Mouse (Mus musculus): ENCODE results near the gene Znrf3.

Gene Znrf3

DNA sequence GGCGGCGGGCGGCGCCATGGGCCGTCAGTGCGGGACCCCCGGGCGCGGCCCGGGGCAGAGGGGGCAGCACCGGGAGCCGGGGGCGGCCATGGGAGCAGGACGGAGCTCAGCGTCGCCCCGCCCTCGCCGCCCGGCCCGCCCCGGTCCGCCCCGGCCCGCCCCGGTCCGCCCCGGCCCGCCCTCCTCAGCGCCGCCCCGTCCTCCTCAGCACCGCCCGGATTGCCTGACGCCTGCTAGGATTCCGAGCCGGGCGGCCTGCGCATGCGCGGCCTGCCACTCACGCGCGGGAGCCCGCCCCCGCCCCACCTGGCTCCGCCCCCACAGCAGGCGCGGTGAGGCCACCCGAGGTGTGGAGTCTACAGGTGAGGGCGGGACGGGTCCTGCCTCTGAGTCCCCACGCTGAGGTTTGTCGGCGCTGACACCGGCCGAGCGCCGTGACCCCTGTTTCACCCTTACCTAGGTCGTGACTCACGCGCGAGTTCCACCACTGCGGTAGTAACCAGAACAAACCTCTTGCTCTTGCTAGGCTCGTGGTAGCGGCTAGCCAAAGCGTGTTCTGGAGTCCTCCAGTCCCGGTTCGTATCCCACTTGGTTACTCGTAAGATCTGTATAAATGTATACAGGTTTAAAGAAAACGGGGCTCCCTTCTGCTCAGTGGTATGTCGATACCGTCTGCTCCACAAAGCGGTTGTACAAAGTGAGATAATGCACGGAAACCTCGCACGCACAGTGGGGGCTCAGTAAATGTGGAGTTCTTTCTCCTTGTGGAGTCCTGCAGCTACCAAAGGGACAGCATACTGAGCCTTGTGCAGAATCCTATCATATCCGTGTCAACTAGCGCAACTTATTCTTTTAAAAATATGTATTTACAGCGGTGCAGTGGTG lies 182.9 kb downstream of the Znrf3 start, which contains the start of gene Kremen1:
Gene Kremen1, minus strand, starts transcription at position 51 of the 885 bp plus-strand sequence.
- DNase-seq = peak; percentile 93

DNA sequence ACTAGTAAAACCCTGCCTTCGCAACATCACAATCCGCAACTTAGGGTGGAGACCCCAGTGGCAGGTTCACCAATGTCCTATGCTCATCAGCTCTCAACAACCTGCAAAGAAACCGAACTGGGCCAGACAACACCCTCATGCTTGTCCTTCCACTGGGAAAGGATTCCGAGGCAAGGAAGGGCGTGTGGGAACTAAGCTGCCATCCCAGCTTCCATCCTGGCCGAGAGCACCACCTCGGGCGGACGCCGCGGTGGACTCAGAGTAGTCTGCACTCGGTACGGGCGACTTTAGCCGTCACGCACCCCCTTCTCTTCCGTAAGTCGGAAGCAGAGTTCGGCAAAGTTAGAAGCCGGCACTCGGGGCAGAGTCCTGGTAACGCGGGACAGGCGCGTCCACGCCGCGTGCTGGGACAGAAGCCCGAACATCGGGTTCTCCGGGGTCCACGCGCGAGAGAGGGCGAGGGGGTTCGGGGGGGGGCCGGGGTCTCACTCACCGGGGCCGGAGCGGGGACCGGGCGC lies 183.6 kb downstream of the Znrf3 start:
- peak; percentile 33 for DNase-seq

DNA sequence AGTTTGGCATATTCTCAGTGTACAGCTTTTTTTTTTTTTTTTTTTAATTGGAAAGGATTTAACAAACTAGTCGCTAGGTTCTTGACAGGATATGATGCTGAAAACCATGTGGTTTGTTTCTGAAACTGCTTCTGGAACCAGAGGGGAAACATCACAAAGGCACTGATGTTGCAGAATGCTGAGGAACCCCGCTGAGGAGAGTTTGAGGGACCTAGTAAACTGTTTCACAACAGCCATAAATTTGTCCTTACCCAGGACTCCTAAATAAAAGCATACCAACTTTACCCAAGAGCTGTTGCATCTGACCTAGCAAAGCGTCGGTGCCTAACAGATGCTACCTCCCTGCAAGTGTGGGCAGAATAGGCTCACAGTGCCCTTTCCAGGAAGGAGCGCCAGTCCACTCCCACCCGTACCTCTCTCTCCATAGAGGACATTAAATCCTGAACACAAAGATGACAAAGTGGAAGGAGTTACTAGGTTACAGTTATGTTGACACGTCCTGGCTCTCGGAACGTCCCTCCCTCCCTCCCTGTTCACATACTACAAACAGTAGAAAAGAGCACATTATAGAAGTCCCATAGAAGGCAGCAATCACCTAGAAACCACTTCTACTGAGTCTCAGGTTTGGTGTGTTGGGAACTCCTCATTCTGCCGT lies 184.6 kb downstream of the Znrf3 start:
- no peak for DNase-seq

DNA sequence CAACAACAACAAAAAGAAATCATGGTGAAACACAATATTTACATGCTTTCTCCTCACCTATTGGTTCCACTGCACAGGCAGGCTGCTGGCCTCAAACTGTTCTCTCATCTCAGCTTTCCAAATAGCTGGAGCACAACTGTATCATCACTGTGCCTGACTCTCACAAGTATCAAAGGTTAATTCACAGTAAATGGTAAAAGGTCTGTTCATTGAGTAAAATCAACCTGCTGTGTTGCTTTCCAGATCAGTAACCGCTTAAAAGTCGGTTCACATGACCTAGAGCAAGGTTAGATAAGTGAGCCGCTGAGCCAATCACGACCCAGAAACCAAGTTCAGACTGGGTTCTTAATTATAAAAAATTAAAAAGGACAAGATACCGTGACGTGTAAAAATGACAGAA lies 186.6 kb downstream of the Znrf3 start:
- DNase-seq = no peak

DNA sequence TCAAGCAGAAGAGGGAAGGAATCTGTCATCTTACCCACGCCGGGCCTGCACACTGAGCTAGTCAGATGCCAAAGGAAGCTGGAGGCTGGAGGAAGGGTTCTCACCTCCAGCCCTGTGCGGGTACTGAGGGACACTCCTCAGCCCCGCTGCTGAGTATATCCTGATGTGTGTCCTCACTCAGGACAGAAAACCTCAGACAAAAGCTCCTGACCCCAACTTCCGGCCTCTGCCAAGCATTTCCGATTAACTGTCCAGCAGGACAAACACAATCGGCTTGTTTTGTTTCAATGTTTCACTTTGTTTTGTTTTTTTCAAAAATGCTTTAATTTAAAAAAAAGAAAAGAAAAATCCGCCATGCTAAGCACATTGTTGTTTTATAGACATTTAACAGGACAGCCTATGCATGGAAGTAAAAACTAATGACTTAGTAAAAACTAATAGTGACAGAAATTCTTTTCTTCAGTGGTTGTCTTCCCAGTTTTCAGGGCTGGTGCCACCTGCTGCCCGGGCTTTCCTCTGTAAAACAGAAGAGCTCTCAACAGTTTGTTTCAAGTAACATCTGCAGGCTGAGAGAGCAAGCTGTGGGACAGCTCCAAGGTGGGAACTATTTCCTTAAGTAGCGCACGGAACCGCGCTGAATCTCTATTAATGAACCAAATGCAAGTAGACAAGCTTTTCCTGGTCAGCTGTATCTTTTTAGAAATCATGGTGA lies 187.3 kb downstream of the Znrf3 start:
- DNase-seq = no peak

DNA sequence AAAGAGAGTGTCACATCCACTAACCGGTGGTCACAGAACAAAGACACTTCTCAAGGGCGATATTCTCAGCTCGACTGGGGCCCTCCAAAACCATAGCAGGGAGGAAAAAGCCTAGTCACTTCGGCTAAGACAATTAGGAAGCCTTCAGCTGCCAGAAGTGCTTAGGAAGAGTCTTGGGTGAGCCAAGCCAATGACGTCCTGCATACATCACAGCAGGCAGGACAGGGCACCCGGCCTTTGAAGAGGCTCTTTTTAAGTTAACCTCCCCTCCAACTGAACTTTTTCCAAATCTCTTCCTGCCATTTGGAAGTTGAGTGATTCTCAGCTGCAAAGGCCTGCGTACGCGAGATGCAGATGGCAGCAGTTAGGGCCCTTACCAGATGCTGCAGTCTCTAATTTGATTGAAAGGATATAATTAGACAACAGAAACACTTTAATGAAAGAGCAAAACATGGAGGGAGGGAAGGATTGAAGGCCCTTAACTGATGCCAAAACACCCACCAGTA lies 189.1 kb downstream of the Znrf3 start:
- DNase-seq = no peak

DNA sequence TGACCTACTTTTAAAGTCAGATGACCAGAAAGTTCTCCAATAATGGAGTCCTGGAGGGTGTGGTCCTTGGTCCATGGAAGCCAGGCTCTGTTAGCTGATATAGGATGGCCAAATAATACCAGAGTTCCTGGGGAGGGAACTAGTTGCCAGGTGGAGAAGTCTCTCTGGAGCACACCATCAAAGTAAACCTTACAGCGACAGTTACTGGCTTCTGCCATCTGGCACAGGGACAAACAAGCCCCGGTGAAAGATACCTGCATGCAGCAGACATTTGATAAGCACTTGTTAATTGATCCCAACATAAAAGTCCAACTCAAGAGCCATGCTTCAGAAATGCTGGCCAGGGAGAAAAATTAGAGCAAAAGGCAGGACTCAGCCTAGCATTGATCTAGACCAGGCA lies 190.6 kb downstream of the Znrf3 start:
- DNase-seq = no peak

DNA sequence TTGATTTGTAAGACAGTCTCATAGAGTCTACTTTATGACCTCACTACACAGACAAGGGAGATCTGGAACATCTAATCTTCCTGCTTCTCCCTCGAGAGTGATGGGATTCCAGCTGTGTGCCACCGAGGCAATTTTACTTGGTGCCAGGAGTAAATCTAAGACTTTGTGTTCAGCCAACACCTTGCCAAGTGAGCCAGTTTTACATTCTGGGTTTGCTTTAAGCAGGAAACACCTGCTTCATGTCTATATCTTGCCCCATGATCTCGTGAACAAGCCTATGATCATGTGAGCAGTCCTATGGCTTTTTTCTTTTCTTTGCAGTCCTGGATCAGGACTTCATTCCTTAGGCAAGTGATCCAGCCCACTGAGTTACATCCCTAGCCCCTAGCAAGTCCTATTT lies 191.1 kb downstream of the Znrf3 start:
- DNase-seq = no peak

DNA sequence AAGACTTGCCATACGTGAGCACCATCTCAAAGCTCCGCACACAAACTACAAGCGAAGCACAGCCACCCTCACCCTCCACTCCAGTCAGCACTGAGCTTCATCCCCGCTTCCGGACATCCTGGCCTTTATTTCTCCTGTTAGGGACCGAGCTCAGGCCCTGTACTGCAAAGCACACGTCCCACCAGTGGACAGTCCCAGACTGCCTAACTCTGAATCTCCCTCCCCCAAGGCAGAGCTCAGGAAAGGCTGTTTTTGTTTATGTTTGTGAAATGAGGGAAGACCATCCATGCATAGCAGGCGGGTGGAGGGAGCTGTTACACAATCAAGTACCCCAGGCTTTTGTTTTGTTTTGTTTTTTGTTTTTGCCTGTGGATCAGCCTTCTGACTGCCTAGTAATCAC lies 191.9 kb downstream of the Znrf3 start:
- DNase-seq = no peak

DNA sequence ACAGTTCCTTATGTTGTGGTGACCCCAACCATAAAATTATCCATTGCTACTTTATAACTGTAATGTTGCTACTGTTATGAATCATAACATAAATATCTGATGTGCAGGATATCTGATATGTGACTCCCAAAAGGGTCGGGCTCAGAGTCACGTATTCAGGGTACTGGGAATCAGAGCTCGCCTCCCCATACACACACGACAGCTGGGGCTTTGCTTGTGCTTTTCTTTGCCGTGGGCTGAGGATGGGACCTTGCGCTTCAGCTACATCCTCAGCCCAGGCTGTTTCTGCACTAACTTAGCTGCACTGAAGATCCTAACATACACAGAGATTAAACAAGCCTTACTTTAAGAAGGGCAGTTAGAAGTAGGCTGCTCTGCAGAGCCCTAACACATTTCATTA lies 193.5 kb downstream of the Znrf3 start:
- DNase-seq = no peak

DNA sequence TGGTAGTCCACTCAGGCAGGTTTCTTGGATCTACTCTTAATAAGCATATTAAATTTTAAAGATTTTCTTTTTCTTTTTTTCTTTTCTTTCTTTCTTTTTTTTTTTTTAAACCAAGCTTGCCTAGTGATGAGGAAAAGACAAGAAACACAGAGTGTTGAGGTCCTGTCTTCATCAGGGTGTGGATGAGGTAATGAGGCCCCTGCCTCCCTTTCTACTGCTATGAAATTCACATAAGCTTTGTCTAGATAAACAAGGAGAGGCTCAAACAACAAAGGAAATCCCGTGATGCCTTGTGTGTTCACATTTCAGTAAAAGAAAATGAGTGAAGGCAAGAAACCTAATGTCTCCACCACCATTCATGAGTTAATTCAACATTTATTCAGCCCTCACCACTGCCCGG lies 196.4 kb downstream of the Znrf3 start:
- no peak for DNase-seq

DNA sequence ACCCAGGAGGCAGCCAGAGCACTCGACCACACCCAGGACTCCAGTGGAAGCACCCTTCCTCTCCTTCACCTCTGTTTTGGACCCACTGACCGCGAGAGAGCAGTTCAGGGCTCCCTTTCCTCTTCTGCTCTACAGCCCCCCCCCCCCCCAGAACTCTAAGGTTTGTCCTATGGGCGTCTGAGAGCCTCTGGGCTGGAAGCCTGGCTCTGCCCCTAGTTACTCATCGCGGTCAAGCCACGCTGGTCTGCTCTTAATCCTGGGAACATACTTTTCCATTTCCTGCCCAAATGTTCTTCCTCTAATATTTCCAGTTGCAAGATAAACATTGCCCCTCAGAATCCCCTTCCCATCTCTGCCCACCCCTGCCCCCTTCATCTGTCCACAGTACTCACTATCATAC lies 199.2 kb downstream of the Znrf3 start:
- no peak for DNase-seq

DNA sequence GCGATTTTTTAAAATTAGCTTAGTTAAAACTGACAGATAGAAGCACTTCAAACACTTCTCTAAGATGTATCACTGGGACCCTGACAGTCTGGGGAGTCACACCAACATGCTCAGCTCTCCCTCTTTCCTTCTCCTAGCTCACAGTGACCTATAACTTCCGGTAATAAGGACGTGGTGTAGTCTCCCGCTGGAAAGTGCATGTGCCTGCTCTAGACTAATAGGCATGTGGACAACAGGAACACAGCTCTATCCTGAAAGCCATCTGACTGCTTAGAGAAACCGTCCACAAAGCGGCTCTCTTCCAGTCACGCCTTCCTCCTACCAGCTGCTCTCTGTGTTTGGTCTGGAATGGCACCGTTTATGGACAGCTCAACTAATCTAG lies 199.9 kb downstream of the Znrf3 start:
- DNase-seq = no peak

DNA sequence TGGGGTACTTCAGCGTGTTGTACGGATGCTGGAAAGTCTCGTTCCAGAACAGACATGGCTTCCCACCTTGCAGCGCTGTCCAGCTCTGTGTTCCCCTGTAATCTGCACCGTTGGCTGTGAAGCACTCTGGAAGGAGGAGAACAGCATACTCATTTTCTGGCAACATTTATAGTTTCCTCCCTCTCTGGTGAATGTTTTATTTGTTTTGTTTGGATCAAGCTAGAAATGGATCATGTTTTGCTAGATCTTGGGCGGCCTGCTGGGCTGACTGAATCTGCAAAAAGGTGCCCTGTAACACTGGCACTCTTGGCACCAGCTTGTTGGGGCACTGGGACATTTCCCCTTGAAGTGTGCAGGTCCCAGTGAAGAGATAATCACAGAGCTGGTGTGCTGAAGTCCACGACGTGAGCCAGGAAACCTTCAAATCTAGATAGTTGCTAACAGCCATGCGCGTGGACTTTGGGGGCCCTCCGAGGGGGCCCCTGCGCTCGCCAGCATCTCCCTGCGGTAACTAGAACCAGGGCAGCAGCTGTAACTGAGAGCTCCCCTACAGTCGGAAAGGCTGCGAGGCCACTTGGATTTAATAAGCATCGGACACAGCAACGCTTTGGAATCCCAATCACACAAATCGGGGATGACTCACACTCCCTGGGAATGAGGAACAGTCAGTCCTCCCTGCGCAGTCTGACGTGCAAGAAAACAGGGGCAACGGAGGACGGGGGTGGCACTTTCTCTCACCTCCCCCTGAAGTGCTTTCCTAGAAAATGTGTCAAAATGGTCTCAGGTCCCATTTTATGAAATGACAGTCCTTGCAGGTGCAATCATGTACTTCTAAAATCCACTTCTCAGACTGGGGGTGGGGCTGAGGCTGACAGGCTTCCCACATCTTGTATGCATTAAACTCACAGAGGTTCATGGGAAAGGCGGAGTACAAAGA lies 200.6 kb downstream of the Znrf3 start:
- DNase-seq = no peak

DNA sequence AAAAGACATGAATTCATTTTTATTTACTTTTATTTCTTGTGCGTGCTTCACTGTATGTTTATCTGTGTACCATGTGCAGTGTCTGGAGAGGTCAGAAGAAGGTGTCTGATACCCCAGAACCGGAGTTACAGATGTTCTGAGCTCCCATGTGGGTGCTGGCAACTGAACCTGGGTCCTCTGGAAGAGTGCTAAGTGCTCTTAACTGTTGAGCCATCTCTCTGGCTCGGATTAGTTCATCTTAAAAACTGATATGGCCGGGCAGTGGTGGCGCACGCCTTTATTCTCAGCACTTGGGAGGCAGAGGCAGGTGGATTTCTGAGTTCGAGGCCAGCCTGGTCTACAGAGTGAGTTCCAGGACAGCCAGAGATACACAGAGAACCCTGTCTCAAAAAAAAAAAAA lies 201.4 kb downstream of the Znrf3 start:
- DNase-seq = no peak

DNA sequence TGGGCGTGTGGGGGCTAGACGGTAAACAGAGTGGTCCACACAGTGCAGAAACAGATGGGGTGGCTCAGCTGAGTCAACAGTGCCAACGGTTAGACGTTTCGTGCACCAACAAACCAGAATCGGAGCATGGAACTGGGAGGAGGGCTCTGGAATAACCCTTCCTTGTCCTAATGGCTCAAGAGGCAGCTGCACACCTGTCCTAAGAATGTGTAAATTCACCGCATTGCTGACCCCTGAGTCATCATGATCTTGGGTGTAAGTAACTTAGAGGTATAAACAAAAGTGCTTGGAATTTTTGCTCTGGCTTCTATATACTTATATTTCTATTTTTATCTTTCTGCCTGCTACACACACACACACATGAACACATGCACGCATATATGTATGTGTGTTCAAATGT lies 202.5 kb downstream of the Znrf3 start:
- DNase-seq = no peak

DNA sequence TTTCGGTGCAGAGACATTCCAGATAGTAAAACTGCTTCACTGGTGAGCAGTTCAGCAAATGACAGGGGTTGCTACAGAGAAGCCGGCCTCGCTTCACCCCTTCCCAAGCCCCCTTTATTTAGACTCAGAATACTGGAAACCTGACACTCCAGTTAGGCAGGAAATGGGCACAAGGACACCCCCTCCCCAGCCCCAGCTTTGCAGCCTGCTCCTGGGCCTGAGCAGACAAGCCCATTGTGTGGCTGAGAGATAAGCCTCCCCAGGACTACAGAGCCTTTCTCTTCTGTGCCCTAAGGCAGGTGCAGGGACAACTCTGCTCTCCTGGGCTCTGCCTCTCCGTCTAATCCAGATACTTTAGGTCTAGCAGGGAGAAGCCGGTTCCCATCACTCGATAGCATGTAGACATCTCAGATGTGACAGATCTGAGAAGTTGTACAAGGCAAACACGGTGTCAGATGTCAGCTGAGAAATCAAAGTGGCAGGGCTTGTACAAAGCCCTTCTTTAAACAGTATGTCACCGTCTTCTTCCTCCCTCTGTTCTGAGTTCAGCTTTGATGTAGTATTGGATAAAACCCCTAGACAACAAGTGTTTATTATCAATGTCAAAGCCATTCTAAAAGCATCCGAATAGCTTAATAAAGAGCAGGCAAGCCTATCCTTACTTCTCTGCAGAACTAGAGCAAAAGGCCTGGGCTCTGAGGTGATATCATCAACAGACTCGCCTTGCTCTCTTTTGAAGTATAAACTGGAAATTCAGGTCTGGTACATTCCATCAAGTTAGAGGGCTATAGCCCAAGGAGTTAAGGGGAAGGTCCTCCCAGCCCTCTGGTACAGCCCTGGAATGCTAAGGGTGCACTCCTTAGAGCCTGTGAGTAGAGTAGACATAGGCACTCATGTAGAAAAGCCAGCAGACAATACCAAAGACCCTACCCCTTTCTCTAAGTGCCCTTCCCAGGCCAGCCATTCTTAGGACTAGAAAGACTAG lies 204.6 kb downstream of the Znrf3 start:
- DNase-seq = no peak

All from cerebellum, adult 9-10 months (tissue).